Mouse (Mus musculus) ES-E14 (cell line): ENCODE measurements at regions not wholly inside any gene's neighbourhood (a gene's known extent, or its start where the extent isn't known, plus 50 kb on each side); places are given as distances from the start of the nearest gene placed in this dataset.
"Not testable (repeated sequence)": the region's sequence is repeated elsewhere in the genome, so short reads cannot be mapped to it uniquely, and the experiment has no call there.

ENCODE experiments used
- DNase-seq: peaks from one replicate; pipeline ENCODE4 v3.0.0-alpha.2; 2013; ENCODE audit warnings: low read depth, low spot score
- H3K27ac ChIP-seq: 2 replicates; pipeline ENCODE4 v1.5.1; 2012; ENCODE audit warnings: low read depth, mild to moderate bottlenecking, low read length, moderate library complexity, mixed read lengths; ENCODE audit not compliant: poor library complexity, insufficient read depth, severe bottlenecking
- H3K36me3 ChIP-seq: 2 replicates; pipeline ENCODE4 v1.6.1; 2012; ENCODE audit warnings: mild to moderate bottlenecking, low read length, moderate library complexity, mixed read lengths; ENCODE audit not compliant: control insufficient read depth, poor library complexity, insufficient read depth, severe bottlenecking
- H3K4me1 ChIP-seq, 2 experiments: fragments of 150-350 bp in 1 of 2; sonication (generic) in 1 of 2; 2 replicates each; pipeline ENCODE4 v1.6.1; 2012; ENCODE audit warnings: low read length in 2 of 2, mild to moderate bottlenecking in 1 of 2, mixed read lengths in 1 of 2; ENCODE audit not compliant: control insufficient read depth in 2 of 2, insufficient read depth in 2 of 2, poor library complexity in 1 of 2
- H3K4me3 ChIP-seq, 2 experiments: fragments of 150-350 bp in 1 of 2; sonication (generic) in 1 of 2; 2 replicates each; pipeline ENCODE4 v1.5.1; 2012; ENCODE audit warnings: low read length in 2 of 2, low read depth in 1 of 2, mild to moderate bottlenecking in 1 of 2, mixed read lengths in 1 of 2; ENCODE audit not compliant: insufficient read depth in 1 of 2, poor library complexity in 1 of 2, severe bottlenecking in 1 of 2
- H3K9ac ChIP-seq: 2 replicates; pipeline ENCODE4 v1.6.1; 2012; ENCODE audit warnings: low read depth, mild to moderate bottlenecking, low read length, mixed read lengths; ENCODE audit not compliant: poor library complexity, insufficient read depth, severe bottlenecking
- H3K9me3 ChIP-seq: fragments of 150-350 bp; sonication (generic); 2 replicates; pipeline ENCODE4 v1.6.1; 2012; ENCODE audit warnings: low read depth, mild to moderate bottlenecking, low read length; ENCODE audit not compliant: control insufficient read depth, insufficient read depth
- CHD2 ChIP-seq: IDR thresholded peaks from 2 replicates; pipeline ENCODE4 v1.6.1; 2014; ENCODE audit warnings: mild to moderate bottlenecking, low read depth, low read length, inconsistent platforms
- HCFC1 ChIP-seq: IDR thresholded peaks from 2 replicates; pipeline ENCODE4 v1.6.1; 2012; ENCODE audit warnings: low read length, inconsistent platforms, borderline replicate concordance; ENCODE audit not compliant: insufficient read depth
- MAFK ChIP-seq: IDR thresholded peaks from 2 replicates; pipeline ENCODE4 v1.6.1; 2014; ENCODE audit warnings: mild to moderate bottlenecking, low read depth, low read length, inconsistent platforms; ENCODE audit not compliant: insufficient read depth
- ZC3H11A ChIP-seq: IDR thresholded peaks from 2 replicates; pipeline ENCODE4 v1.6.1; 2012; ENCODE audit warnings: low read depth, mild to moderate bottlenecking, inconsistent platforms, low read length, borderline replicate concordance
- ZNF384 ChIP-seq: IDR thresholded peaks from 2 replicates; pipeline ENCODE4 v1.6.1; 2012; ENCODE audit warnings: low read depth, low read length, inconsistent platforms
- in situ Hi-C, 2 experiments: fragments of 600-800 bp; cut with MboI; formaldehyde crosslinking; loops; one replicate each; pipeline ENCODE4 v1.15.1; 2025; ENCODE audit warnings: low sequenced_read_pairs in 2 of 2, inconsistent platforms in 1 of 2; ENCODE audit not compliant: unreplicated experiment in 2 of 2

DNA sequence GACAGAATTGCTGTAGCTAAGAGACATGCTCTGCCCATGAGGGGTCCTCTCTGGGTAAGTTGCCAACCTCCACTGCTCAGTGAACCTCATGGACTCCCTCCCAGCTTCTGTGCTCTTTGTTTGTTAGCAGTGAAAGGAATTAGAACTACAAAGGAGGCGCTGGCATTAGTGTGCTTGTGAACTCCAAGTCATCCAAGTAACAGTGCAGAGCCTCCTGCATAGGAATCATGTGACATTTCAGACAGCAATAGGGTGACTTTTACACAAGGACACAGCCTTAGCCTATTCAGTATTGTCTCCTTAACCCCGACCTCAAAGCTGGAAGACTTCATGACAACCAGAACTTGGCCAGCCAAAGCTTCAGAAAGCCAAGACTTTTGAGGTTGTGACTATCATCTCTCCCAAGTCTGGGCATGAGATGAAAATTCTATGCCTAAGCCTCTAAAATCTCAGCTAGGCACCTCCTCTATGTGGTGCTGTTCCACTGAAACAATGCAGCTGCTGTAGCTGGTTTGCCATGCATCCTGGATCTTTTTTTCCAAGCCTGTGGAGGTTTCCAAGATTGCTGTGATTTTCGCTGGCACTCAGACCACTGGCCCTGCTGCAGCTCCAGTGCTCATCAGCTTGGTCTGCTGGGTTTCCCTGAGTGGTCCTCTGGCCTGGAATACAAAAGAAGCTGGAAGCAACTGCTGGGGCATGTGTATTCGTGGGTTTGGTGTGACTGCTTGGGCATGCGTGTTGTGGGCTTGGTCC is 52.8 kb upstream of the Tmem17 start:
- Histone ChIP-seq H3K4me3 (no peak overlapping the region), H3K36me3 (no peaks in the 10 kb centered on the region), H3K4me1 (peaks cover 6% of the 10 kb centered on the region in 2 experiments), H3K9me3 (no peaks in the 10 kb centered on the region), H3K9ac (no peak overlapping the region), H3K27ac (no peak overlapping the region; the same call in 1 of the 2 replicates)
- DNase-seq: no peak
- in situ Hi-C loops: no loop called here
- TF ChIP-seq HCFC1 (no peak), MAFK (no peak), CHD2 (no peak), ZNF384 (no peak), ZC3H11A (no peak)

DNA sequence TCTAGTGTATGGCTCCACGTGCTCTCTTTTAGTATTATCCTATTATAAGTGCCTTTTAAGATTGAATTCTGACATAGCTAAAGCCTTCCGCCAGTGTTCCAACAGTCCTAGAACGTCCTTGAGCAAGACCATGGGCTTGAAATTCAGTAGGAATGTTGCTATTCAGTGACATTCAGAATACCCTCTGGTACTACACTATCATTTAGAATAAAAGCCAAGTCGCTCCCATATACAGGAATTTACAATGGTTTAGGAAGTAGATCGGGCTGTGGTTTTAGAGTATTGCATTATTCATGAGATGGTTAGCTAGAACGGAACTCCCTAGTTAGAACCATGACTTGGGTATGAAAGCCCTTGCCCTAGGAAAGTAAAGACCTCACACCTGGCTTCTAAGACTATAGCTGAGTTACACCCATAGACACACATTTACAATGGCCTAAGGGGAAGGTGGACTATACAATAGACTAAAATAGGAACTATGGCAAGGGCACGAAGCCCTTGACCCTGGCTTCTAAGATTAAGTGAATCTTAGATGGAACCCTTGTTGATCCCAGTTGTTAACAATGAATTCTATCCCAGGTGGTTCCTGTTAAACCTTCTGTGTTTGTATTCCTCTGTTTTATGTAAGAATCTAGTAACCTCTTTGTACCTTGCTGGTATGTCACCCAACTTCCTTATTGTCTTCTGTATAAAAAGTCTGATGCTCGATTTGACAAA is 50.7 kb upstream of the Tmem17 start:
- DNase-seq, H3K4me3 ChIP-seq, H3K9ac ChIP-seq, H3K4me1 ChIP-seq, in situ Hi-C loops, H3K36me3 ChIP-seq, H3K9me3 ChIP-seq: not testable (repeated sequence)
- peak overlapping the region; percentile 58; the same call in 1 of the 2 replicates for H3K27ac ChIP-seq
